Mouse (Mus musculus): Measurements from ENCODE around the gene Zbtb20. TPM values are rescaled to one million over a fixed set of nuclear protein-coding genes. Genes with fewer than 3 reads are reported as not detected.

The Zbtb20 gene
- polyA plus RNA-seq, 1 experiment: 0.13 TPM

GRCm38 (mm10) chr16:43537163-43537562 lies 661.5 kb downstream of the Zbtb20 start:
- H3K9me3 ChIP-seq (ENCODE audit: control insufficient read depth, low read length): no peaks in the 10 kb centered on the region
- H3K4me1 ChIP-seq (ENCODE audit: control insufficient read depth): no peaks in the 10 kb centered on the region
- H3K36me3 ChIP-seq (ENCODE audit: control insufficient read depth): no peaks in the 10 kb centered on the region
- TF ChIP-seq GATA1 (IDR thresholded peaks at IDR 0.05; ENCODE audit: low read length) (no peak), TAL1 (IDR thresholded peaks at IDR 0.05; ENCODE audit: low read length) (no peak)
- no peaks in the 10 kb centered on the region for H3K27me3 ChIP-seq (ENCODE audit: control insufficient read depth)
- H3K4me3 ChIP-seq (replicated peaks): no peak overlapping the region

- Histone ChIP-seq H3K36me3 (ENCODE audit: control insufficient read depth) (no peaks in the 10 kb centered on the region), H3K4me1 (ENCODE audit: control insufficient read depth) (no peaks in the 10 kb centered on the region), H3K27me3 (ENCODE audit: control insufficient read depth) (no peaks in the 10 kb centered on the region), H3K9me3 (ENCODE audit: control insufficient read depth, low read length) (no peaks in the 10 kb centered on the region), H3K4me3 (replicated peaks) (no peak overlapping the region)
- TF ChIP-seq GATA1 (IDR thresholded peaks at IDR 0.05; ENCODE audit: low read length): no peak
- TF ChIP-seq TAL1 (IDR thresholded peaks at IDR 0.05; ENCODE audit: low read length): no peak
Observed at GRCm38 (mm10) chr16:43539659-43540096, 664.0 kb downstream of the Zbtb20 start.

- H3K4me3 ChIP-seq (replicated peaks): no peak overlapping the region
- H3K36me3 ChIP-seq (ENCODE audit: control insufficient read depth): no peaks in the 10 kb centered on the region
- H3K4me1 ChIP-seq (ENCODE audit: control insufficient read depth): no peaks in the 10 kb centered on the region
- H3K27me3 ChIP-seq (ENCODE audit: control insufficient read depth): no peaks in the 10 kb centered on the region
- no peaks in the 10 kb centered on the region for H3K9me3 ChIP-seq (ENCODE audit: control insufficient read depth, low read length)
- TF ChIP-seq GATA1 (IDR thresholded peaks at IDR 0.05; ENCODE audit: low read length) (no peak), TAL1 (IDR thresholded peaks at IDR 0.05; ENCODE audit: low read length) (no peak)
Observed at GRCm38 (mm10) chr16:43540108-43540507, 664.4 kb downstream of the Zbtb20 start.

- Histone ChIP-seq H3K4me1 (ENCODE audit: control insufficient read depth) (no peaks in the 10 kb centered on the region), H3K4me3 (replicated peaks) (no peak overlapping the region), H3K9me3 (ENCODE audit: control insufficient read depth, low read length) (no peaks in the 10 kb centered on the region), H3K27me3 (ENCODE audit: control insufficient read depth) (no peaks in the 10 kb centered on the region), H3K36me3 (ENCODE audit: control insufficient read depth) (no peaks in the 10 kb centered on the region)
- TF ChIP-seq GATA1 (IDR thresholded peaks at IDR 0.05; ENCODE audit: low read length): no peak
- TF ChIP-seq TAL1 (IDR thresholded peaks at IDR 0.05; ENCODE audit: low read length): no peak
Observed at GRCm38 (mm10) chr16:43540546-43541167, 665.0 kb downstream of the Zbtb20 start.

- TF ChIP-seq TAL1 (IDR thresholded peaks at IDR 0.05; ENCODE audit: low read length) (no peak), GATA1 (IDR thresholded peaks at IDR 0.05; ENCODE audit: low read length) (no peak)
- Histone ChIP-seq H3K9me3 (ENCODE audit: control insufficient read depth, low read length) (no peaks in the 10 kb centered on the region), H3K4me3 (replicated peaks) (no peak overlapping the region), H3K4me1 (ENCODE audit: control insufficient read depth) (no peaks in the 10 kb centered on the region), H3K27me3 (ENCODE audit: control insufficient read depth) (no peaks in the 10 kb centered on the region), H3K36me3 (ENCODE audit: control insufficient read depth) (no peaks in the 10 kb centered on the region)
Observed at GRCm38 (mm10) chr16:43545261-43545660, 669.6 kb downstream of the Zbtb20 start.

GRCm38 (mm10) chr16:43547323-43548180 lies 671.9 kb downstream of the Zbtb20 start:
- Histone ChIP-seq H3K4me3 (replicated peaks) (no peak overlapping the region), H3K27me3 (ENCODE audit: control insufficient read depth) (no peaks in the 10 kb centered on the region), H3K4me1 (ENCODE audit: control insufficient read depth) (no peaks in the 10 kb centered on the region), H3K36me3 (ENCODE audit: control insufficient read depth) (no peaks in the 10 kb centered on the region), H3K9me3 (ENCODE audit: control insufficient read depth, low read length) (no peaks in the 10 kb centered on the region)
- TF ChIP-seq GATA1 (IDR thresholded peaks at IDR 0.05; ENCODE audit: low read length): no peak
- no peak for TF ChIP-seq TAL1 (IDR thresholded peaks at IDR 0.05; ENCODE audit: low read length)

- Histone ChIP-seq H3K4me3 (replicated peaks) (no peak overlapping the region), H3K27me3 (ENCODE audit: control insufficient read depth) (no peaks in the 10 kb centered on the region), H3K9me3 (ENCODE audit: control insufficient read depth, low read length) (no peaks in the 10 kb centered on the region), H3K36me3 (ENCODE audit: control insufficient read depth) (no peaks in the 10 kb centered on the region), H3K4me1 (ENCODE audit: control insufficient read depth) (no peaks in the 10 kb centered on the region)
- no peak for TF ChIP-seq GATA1 (IDR thresholded peaks at IDR 0.05; ENCODE audit: low read length)
- TF ChIP-seq TAL1 (IDR thresholded peaks at IDR 0.05; ENCODE audit: low read length): no peak
Observed at GRCm38 (mm10) chr16:43548774-43549173, 673.1 kb downstream of the Zbtb20 start.

GRCm38 (mm10) chr16:43549425-43550089 lies 673.9 kb downstream of the Zbtb20 start:
- Histone ChIP-seq H3K4me3 (replicated peaks) (no peak overlapping the region), H3K4me1 (ENCODE audit: control insufficient read depth) (no peaks in the 10 kb centered on the region), H3K9me3 (ENCODE audit: control insufficient read depth, low read length) (no peaks in the 10 kb centered on the region), H3K36me3 (ENCODE audit: control insufficient read depth) (no peaks in the 10 kb centered on the region), H3K27me3 (ENCODE audit: control insufficient read depth) (no peaks in the 10 kb centered on the region)
- no peak for TF ChIP-seq GATA1 (IDR thresholded peaks at IDR 0.05; ENCODE audit: low read length)
- no peak for TF ChIP-seq TAL1 (IDR thresholded peaks at IDR 0.05; ENCODE audit: low read length)

- Histone ChIP-seq H3K4me1 (ENCODE audit: control insufficient read depth) (no peaks in the 10 kb centered on the region), H3K27me3 (ENCODE audit: control insufficient read depth) (no peaks in the 10 kb centered on the region), H3K9me3 (ENCODE audit: control insufficient read depth, low read length) (no peaks in the 10 kb centered on the region), H3K36me3 (ENCODE audit: control insufficient read depth) (no peaks in the 10 kb centered on the region), H3K4me3 (replicated peaks) (no peak overlapping the region)
- no peak for TF ChIP-seq TAL1 (IDR thresholded peaks at IDR 0.05; ENCODE audit: low read length)
- TF ChIP-seq GATA1 (IDR thresholded peaks at IDR 0.05; ENCODE audit: low read length): no peak
Observed at GRCm38 (mm10) chr16:43552443-43552842, 676.8 kb downstream of the Zbtb20 start.

All from erythroblast, embryonic 14.5 days (primary cell).